Mouse (Mus musculus) hindbrain, embryonic 15.5 days (tissue): Measurements from ENCODE around the gene Mmachc. TPM values are rescaled to one million over a fixed set of nuclear protein-coding genes. Genes with fewer than 3 reads are reported as not detected.
"Not testable (repeated sequence)": the region's sequence is repeated elsewhere in the genome, so short reads cannot be mapped to it uniquely, and the experiment has no call there.

Source experiments
- ATAC-seq: fragments of 200-750 bp; cut with Nextera tagmentation; 2 replicates; pipeline ENCODE4 v1.8.0; 2017; ENCODE audit warnings: low read depth, moderate number of reproducible peaks, moderate TSS enrichment; ENCODE audit not compliant: low FRiP score
- H3K27ac ChIP-seq: fragments of 300-500 bp; sonication (generic); replicated peaks from 2 replicates; pipeline ENCODE4 v1.5.1; 2015; ENCODE audit warnings: mild to moderate bottlenecking, inconsistent platforms
- H3K27me3 ChIP-seq: fragments of 300-500 bp; sonication (generic); 2 replicates; pipeline ENCODE4 v1.6.1; 2015; ENCODE audit warnings: control low read depth, inconsistent platforms
- H3K36me3 ChIP-seq: fragments of 300-500 bp; sonication (generic); 2 replicates; pipeline ENCODE4 v1.6.1; 2015; ENCODE audit warnings: control low read depth, inconsistent platforms
- H3K4me1 ChIP-seq: fragments of 300-500 bp; sonication (generic); replicated peaks from 2 replicates; pipeline ENCODE4 v1.6.1; 2015; ENCODE audit warnings: control low read depth, inconsistent platforms
- H3K4me2 ChIP-seq: fragments of 300-500 bp; sonication (generic); 2 replicates; pipeline ENCODE4 v1.6.1; 2015; ENCODE audit warnings: moderate library complexity, mild to moderate bottlenecking, inconsistent platforms
- H3K4me3 ChIP-seq: fragments of 300-500 bp; sonication (generic); 2 replicates; pipeline ENCODE4 v1.5.1; 2015; ENCODE audit warnings: mild to moderate bottlenecking, inconsistent platforms
- H3K9ac ChIP-seq: fragments of 300-500 bp; sonication (generic); 2 replicates; pipeline ENCODE4 v1.6.1; 2015; ENCODE audit warnings: inconsistent platforms
- H3K9me3 ChIP-seq: fragments of 300-500 bp; sonication (generic); 2 replicates; pipeline ENCODE4 v1.6.1; 2016; ENCODE audit warnings: control low read depth, inconsistent platforms
- WGBS: fragments of 180-500 bp; shearing (Covaris S2); methylation state at CpG from one replicate; pipeline ENCODE4 v1.1.7; 2015; 5-methylcytosine and 5-hydroxymethylcytosine counted together
- polyA plus RNA-seq: library from polyadenylated mRNA; unstranded; fragments of >200 nt; fragmentation: Nextera tagmentation; extraction: Ambion mirVana; gene quantifications from 2 replicates; pipeline ENCODE4 v1.2.1, GENCODE M21; 2015

Gene Mmachc
- polyA plus RNA-seq, 1 experiment from 2014 or later, result 23.2 TPM

DNA sequence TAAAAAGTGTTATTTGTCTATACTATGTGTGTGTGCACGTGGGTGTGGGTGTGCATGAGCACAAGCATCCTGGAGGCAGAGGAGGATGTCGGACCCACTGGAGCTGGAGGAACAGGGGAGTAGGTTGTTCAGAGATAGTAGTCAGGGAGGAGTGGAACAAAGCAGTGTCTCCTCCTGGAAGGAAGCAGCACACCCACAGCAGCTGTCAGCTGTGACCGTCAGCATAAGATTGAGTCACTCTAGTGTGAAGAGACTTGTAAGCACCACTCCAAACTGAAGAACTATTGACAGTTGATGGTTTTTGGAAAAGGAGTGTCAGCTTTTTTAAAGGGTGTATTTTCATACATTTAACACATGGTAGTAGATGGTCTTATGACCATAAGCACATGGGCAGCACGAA, 41.6 kb downstream of the Mmachc start:
- Histone ChIP-seq H3K4me2 (no peak overlapping the region), H3K27ac (no peak overlapping the region), H3K9me3 (no peaks in the 10 kb centered on the region), H3K4me3 (no peak overlapping the region), H3K36me3 (no peaks in the 10 kb centered on the region), H3K27me3 (no peaks in the 10 kb centered on the region), H3K9ac (no peak overlapping the region), H3K4me1 (no peaks in the 10 kb centered on the region)
- no peak for ATAC-seq
- WGBS, result 71% methylated on average over 4 of the region's 4 CpGs

DNA sequence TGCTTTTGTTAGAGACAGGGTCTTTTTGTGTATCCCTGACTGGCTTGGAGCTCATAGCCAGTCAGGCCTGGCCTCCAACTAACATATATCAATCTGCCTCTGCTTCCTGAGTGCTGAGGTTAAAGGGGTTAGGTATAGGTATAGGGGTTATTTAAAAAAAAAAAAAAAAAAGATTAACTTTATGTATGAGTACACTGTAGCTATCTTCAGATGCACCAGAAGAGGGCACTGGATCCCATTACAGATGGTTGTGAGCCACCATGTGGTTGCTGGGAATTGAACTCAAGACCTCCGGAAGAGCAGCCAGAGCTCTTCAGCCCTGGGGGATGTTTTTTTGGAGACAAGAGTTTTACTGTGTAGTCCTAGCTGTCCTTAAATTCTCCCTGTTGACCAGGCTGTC, 46.2 kb downstream of the Mmachc start:
- Histone ChIP-seq H3K4me1 (no peaks in the 10 kb centered on the region), H3K27ac (no peak overlapping the region), H3K4me3 (no peak overlapping the region), H3K9me3 (no peaks in the 10 kb centered on the region), H3K9ac (no peak overlapping the region), H3K36me3 (no peaks in the 10 kb centered on the region), H3K4me2 (no peak overlapping the region), H3K27me3 (no peaks in the 10 kb centered on the region)
- 89% methylated on average over 1 of the region's 1 CpGs for WGBS
- ATAC-seq, result no peak

DNA sequence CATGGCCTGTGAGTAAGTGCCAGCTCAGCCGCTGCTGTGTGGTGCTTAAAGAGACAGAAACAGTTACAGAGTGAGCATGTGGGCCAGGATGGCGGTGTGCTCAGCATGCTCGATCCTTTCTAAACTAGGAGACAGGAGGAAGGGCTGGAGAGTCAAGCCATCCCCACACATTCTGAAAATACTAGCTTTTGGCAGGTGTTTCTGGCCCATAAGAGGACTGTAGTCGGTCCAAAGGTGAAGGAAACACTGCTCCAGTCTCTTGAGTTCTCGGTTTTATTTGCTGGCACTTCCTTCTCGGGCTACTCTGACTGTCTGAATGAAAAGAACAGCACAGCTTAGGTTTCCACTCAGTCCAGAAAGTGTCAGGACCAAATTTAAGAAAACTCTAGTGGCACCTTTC, 47.4 kb downstream of the Mmachc start:
- Histone ChIP-seq H3K9me3 (no peaks in the 10 kb centered on the region), H3K27me3 (no peaks in the 10 kb centered on the region), H3K4me1 (no peaks in the 10 kb centered on the region), H3K36me3 (no peaks in the 10 kb centered on the region), H3K27ac (no peak overlapping the region), H3K4me3 (no peak overlapping the region), H3K9ac (no peak overlapping the region), H3K4me2 (no peak overlapping the region)
- 73% methylated on average over 6 of the region's 6 CpGs for WGBS
- no peak for ATAC-seq

DNA sequence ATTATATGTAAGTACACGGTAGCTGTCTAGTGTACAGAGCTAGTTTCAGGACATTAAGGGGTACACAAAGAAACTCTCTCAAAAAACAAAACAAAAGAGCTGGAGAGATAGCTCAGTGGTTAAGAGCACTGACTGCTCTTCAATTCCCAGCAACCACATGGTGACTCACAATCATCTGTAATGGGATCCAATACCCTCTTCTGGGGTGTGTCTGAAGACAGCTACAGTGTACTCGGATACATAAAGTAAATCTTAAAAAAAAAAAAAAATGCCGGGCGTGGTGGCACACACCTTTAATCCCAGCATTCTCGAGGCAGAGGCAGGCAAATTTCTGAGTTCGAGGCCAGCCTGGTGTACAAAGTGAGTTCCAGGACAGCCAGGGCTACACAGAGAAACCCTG, 48.3 kb downstream of the Mmachc start:
- not testable (repeated sequence) for H3K9ac ChIP-seq, H3K4me1 ChIP-seq, ATAC-seq, H3K4me2 ChIP-seq, H3K4me3 ChIP-seq, H3K27me3 ChIP-seq, H3K9me3 ChIP-seq, H3K27ac ChIP-seq, H3K36me3 ChIP-seq
- WGBS, result 92% methylated on average over 6 of the region's 6 CpGs

DNA sequence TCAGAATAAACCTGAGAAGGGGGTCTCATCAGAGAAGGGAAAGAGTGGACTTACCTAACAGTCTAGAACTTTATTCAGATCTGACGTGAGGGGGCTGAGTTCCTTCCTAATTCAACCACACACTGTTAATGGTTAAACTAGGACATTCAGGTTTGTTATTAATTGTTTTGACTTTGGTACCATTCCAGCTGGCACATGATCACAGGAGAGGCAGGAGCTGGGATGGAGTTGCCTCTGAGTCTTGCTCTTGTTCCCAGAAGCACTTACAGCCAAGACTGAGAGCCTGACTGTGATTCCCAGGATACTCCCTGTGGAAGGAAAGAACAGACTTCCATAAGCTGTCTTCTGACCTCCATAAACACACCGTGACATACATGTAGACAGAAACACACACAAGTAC, 48.7 kb downstream of the Mmachc start:
- no peak overlapping the region for H3K9ac ChIP-seq
- H3K27me3 ChIP-seq, result no peaks in the 10 kb centered on the region
- H3K4me2 ChIP-seq, result no peak overlapping the region
- no peaks in the 10 kb centered on the region for H3K4me1 ChIP-seq
- ATAC-seq, result no peak
- no peaks in the 10 kb centered on the region for H3K9me3 ChIP-seq
- 61% methylated on average over 2 of the region's 2 CpGs for WGBS
- no peaks in the 10 kb centered on the region for H3K36me3 ChIP-seq
- no peak overlapping the region for H3K27ac ChIP-seq
- no peak overlapping the region for H3K4me3 ChIP-seq

DNA sequence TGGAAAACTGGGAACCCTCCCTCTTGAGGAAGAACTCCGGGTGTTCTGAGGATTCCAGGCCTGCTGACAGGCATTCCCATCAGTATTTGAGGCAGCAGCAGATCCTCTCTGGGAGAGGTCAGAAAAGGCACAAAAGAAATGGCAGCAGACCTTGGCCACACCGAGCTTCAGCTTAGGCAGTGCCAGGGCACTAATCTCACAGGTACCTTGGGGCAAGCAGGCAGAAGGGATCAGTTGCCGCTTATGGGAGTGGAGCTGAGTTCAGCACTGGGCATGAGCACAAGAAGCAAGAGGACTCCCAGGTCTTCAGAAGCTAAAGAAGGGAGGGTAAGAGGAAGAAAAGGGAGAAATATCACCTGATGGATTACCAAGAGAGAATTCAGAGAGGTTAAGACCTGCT, 50.2 kb downstream of the Mmachc start:
- no peak overlapping the region for H3K9ac ChIP-seq
- no peaks in the 10 kb centered on the region for H3K27me3 ChIP-seq
- no peak overlapping the region for H3K4me2 ChIP-seq
- H3K27ac ChIP-seq, result no peak overlapping the region
- no peaks in the 10 kb centered on the region for H3K36me3 ChIP-seq
- H3K4me3 ChIP-seq, result no peak overlapping the region
- no peaks in the 10 kb centered on the region for H3K4me1 ChIP-seq
- no peaks in the 10 kb centered on the region for H3K9me3 ChIP-seq
- WGBS, result 50% methylated on average over 3 of the region's 3 CpGs
- ATAC-seq, result no peak

DNA sequence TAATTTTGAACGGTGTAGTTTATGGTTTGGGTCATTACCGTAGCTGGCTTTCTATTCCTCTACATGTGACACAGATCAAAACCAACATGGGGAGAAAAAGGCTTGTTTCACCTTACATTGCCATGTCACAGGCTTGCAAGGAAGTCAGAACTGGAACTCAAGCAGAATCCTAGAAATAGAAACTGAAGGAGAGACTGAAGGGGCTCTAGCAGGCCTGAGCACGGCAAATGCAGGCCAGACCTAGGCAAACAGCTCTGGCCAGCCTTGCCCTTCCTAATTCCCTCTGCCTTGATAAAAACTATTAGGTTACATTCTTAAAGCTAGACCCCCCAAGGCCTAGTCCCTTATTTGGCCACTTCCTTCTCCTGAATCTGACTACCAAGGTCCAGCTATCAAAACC, 52.5 kb downstream of the Mmachc start:
- 73% methylated on average over 3 of the region's 3 CpGs for WGBS
- H3K4me1 ChIP-seq, result peaks cover 6% of the 10 kb centered on the region
- no peaks in the 10 kb centered on the region for H3K36me3 ChIP-seq
- H3K4me2 ChIP-seq, result no peak overlapping the region
- ATAC-seq, result no peak
- H3K9me3 ChIP-seq, result no peaks in the 10 kb centered on the region
- no peak overlapping the region for H3K9ac ChIP-seq
- H3K27me3 ChIP-seq, result no peaks in the 10 kb centered on the region
- no peak overlapping the region for H3K4me3 ChIP-seq
- H3K27ac ChIP-seq, result no peak overlapping the region

DNA sequence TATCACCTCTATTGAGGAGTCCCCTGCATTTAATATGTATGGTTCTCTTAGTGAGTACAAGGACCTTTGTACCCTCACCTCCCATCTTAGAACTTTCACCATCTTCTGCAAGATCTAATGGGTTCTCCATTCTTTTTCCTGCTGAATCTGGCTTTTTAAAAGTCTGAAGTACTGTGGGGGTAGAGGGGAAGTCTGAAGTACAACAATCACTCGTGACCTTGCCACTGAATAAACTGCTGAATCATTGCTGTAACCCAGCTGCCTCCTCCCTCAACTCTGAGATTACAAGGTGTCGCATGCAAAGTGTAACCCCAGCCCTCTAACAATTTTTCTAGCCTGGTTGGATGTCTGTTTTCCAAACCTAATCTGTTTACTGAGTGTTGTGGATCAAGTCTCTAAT, 53.1 kb downstream of the Mmachc start:
- Histone ChIP-seq H3K9ac (no peak overlapping the region), H3K4me1 (peaks cover 12% of the 10 kb centered on the region), H3K36me3 (no peaks in the 10 kb centered on the region), H3K9me3 (no peaks in the 10 kb centered on the region), H3K27me3 (no peaks in the 10 kb centered on the region), H3K4me2 (no peak overlapping the region), H3K4me3 (no peak overlapping the region), H3K27ac (no peak overlapping the region)
- 71% methylated on average over 2 of the region's 2 CpGs for WGBS
- no peak for ATAC-seq

DNA sequence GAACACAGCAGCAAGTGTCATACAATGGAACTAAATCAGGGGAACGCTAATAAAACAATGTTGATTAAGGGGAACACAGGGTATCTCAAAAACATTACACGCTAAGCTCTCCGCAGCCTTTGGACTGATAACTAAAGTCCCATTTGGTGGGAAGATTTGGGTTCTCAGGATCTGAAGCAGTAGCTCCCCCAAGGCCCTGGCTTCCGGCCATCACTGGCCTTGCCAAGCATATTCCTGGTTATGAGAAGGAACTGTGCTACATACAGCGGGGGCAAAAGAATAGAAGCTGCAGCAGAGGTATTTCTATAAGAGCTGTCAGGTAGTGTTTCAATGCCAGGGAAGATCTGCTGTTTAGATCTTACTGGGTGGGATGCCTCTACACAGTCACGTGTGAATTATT, 55.0 kb downstream of the Mmachc start:
- H3K36me3 ChIP-seq, result no peaks in the 10 kb centered on the region
- H3K4me1 ChIP-seq, result peaks cover 30% of the 10 kb centered on the region
- H3K4me3 ChIP-seq, result no peak overlapping the region
- H3K9me3 ChIP-seq, result no peaks in the 10 kb centered on the region
- H3K4me2 ChIP-seq, result no peak overlapping the region
- WGBS, result 89% methylated on average over 6 of the region's 6 CpGs
- no peak overlapping the region for H3K9ac ChIP-seq
- no peak overlapping the region for H3K27ac ChIP-seq
- no peak for ATAC-seq
- no peaks in the 10 kb centered on the region for H3K27me3 ChIP-seq

Other genes with a start within 250 kb of the Mmachc start
- gene Mast2, start 244.2 kb downstream of the Mmachc start, polyA plus RNA-seq, result 43.9 and 48.9 TPM in 2 replicates
- gene Ipp, start 200.9 kb downstream of the Mmachc start, polyA plus RNA-seq, result 12.0 and 14.5 TPM in 2 replicates
- 21.4 and 21.5 TPM in 2 replicates for gene Tmem69, start 152.5 kb downstream of the Mmachc start, polyA plus RNA-seq
- 14.4 and 15.4 TPM in 2 replicates for gene Gpbp1l1, start 150.7 kb downstream of the Mmachc start, polyA plus RNA-seq
- 4.4 and 4.8 TPM in 2 replicates for gene Ccdc17, start 111.8 kb downstream of the Mmachc start, polyA plus RNA-seq
- gene Nasp, start 80.5 kb downstream of the Mmachc start, polyA plus RNA-seq, result 92.9 and 98.3 TPM in 2 replicates
- 704 and 712 TPM in 2 replicates for gene Akr1a1, start 56.7 kb downstream of the Mmachc start, polyA plus RNA-seq
- 446 and 514 TPM in 2 replicates for gene Prdx1, start 22.9 kb downstream of the Mmachc start, polyA plus RNA-seq
- 12.6 and 13.6 TPM in 2 replicates for gene Ccdc163, start 103 bp upstream of the Mmachc start, polyA plus RNA-seq
- 2.6 and 3.3 TPM in 2 replicates for gene Tesk2, start 12.5 kb upstream of the Mmachc start, polyA plus RNA-seq
- gene Toe1, start 99.2 kb upstream of the Mmachc start, polyA plus RNA-seq, result 27.4 and 32.8 TPM in 2 replicates
- 7.4 and 8.4 TPM in 2 replicates for gene Mutyh, start 99.3 kb upstream of the Mmachc start, polyA plus RNA-seq
- 1.9 and 2.0 TPM in 2 replicates for gene Hpdl, start 113.3 kb upstream of the Mmachc start, polyA plus RNA-seq
- 5.2 and 5.4 TPM in 2 replicates for gene Zswim5, start 169.0 kb upstream of the Mmachc start, polyA plus RNA-seq